Mouse (Mus musculus) CH12.LX (cell line): Measurements from ENCODE around the gene Dusp5. TPM values are rescaled to one million over a fixed set of nuclear protein-coding genes. Genes with fewer than 3 reads are reported as not detected.
"Not testable (repeated sequence)": the region's sequence is repeated elsewhere in the genome, so short reads cannot be mapped to it uniquely, and the experiment has no call there.

ENCODE experiments used
- DNase-seq: peaks from one replicate; pipeline ENCODE4 v3.0.0-alpha.2; 2013; ENCODE audit errors: extremely low read depth
- H3K27ac ChIP-seq: 2 replicates; pipeline ENCODE4 v1.5.1; 2012; ENCODE audit warnings: low read depth, mild to moderate bottlenecking, control low read depth, moderate library complexity; ENCODE audit not compliant: insufficient read depth
- H3K27me3 ChIP-seq: replicated peaks from 2 replicates; pipeline ENCODE3; 2012; ENCODE audit warnings: inconsistent platforms
- H3K36me3 ChIP-seq, 2 experiments: replicated peaks in 1 of 2; 2 replicates each; pipeline versions ENCODE3 to v1.6.1; 2012; ENCODE audit warnings: inconsistent platforms in 1 of 2, low read length in 1 of 2, mild to moderate bottlenecking in 1 of 2, mixed read lengths in 1 of 2, moderate library complexity in 1 of 2; ENCODE audit not compliant: control insufficient read depth in 1 of 2, insufficient read depth in 1 of 2
- H3K4me1 ChIP-seq, 2 experiments: 2 replicates each; pipeline ENCODE4 v1.6.1; 2012; ENCODE audit warnings: inconsistent platforms in 1 of 2, moderate library complexity in 1 of 2; ENCODE audit not compliant: insufficient read depth in 2 of 2, control insufficient read depth in 1 of 2
- H3K4me2 ChIP-seq: 2 replicates; pipeline ENCODE4 v1.6.1; 2012; ENCODE audit warnings: low read depth, mild to moderate bottlenecking, control low read depth; ENCODE audit not compliant: poor library complexity, insufficient read depth, severe bottlenecking
- H3K4me3 ChIP-seq, 3 experiments: fragments of 150-350 bp in 1 of 3; sonication (generic) in 1 of 3; replicated peaks in 1 of 3; 2 replicates each; pipeline versions ENCODE3 to v1.5.1; 2011 to 2012; ENCODE audit warnings: low read depth in 2 of 3, low read length in 2 of 3, mild to moderate bottlenecking in 2 of 3, moderate library complexity in 2 of 3, control low read depth in 1 of 3, improper control_type of control experiment in 1 of 3, inconsistent platforms in 1 of 3, mixed read lengths in 1 of 3; ENCODE audit not compliant: poor library complexity in 1 of 3
- H3K79me2 ChIP-seq: replicated peaks from 2 replicates; pipeline ENCODE4 v1.6.1; 2012; ENCODE audit warnings: mild to moderate bottlenecking, moderate library complexity; ENCODE audit not compliant: control insufficient read depth, poor library complexity, insufficient read depth, severe bottlenecking; ENCODE audit errors: extremely low read depth
- H3K9ac ChIP-seq: 2 replicates; pipeline ENCODE4 v1.6.1; 2012; ENCODE audit warnings: low read depth, mild to moderate bottlenecking, control low read depth, moderate library complexity; ENCODE audit not compliant: insufficient read depth
- H3K9me3 ChIP-seq: replicated peaks from 2 replicates; pipeline ENCODE3; 2012; ENCODE audit warnings: low read length, inconsistent platforms, mixed read lengths
- dilution Hi-C: fragments of 300-500 bp; cut with MboI; formaldehyde crosslinking; loops from 2 replicates; pipeline ENCODE4 v1.14.3; 2020; ENCODE audit warnings: low sequenced_read_pairs; ENCODE audit not compliant: extremely low pct_unique_long_range_greater_than_20kb, extremely low pct_ligation_motif_present
- in situ Hi-C: fragments of 300-500 bp; cut with MboI; formaldehyde crosslinking; loops from 3 replicates; pipeline ENCODE4 v1.14.3; 2019; ENCODE audit warnings: low sequenced_read_pairs, low pct_ligation_motif_present, low pct_unique_long_range_greater_than_20kb, mixed read lengths
- polyA plus RNA-seq: library from polyadenylated mRNA; unstranded; fragments of >175 nt; gene quantifications from 2 replicates; pipeline ENCODE4 v1.2.1, GENCODE M21; 2012; ENCODE audit warnings: low read depth; ENCODE audit not compliant: insufficient read length
- total RNA-seq, 2 experiments: library from RNA; depleted of rRNA; stranded (reverse); fragments of 300-350 nt in 1 of 2; fragments of >200 nt in 1 of 2; gene quantifications; 2 replicates each; pipeline ENCODE4 v1.2.3; 2012 to 2014

Dusp5 gene
- total and polyA plus RNA-seq, 3 experiments, result 10.6 to 18.2 (median 13.2) TPM

DNA sequence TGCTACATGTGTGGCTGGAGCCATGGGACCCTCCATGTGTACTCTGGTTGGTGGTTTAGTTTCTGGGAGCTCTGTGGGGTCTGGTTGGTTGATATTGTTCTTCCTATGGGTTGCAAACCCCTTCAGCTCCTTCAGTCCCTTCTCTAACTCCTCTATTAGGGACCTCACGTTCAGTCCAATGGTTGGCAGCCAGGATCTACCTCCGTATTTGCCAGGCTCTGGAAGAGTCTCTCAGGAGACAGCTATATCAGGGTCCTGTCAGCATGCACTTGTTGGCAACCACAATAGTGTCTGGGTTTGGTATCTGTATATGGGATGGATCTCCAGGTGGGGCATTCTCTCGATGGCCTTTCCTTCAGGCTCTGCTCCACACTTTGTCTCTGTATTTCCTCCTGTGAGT is 58.8 kb downstream of the Dusp5 start:
- H3K4me2 ChIP-seq, H3K79me2 ChIP-seq, DNase-seq, H3K4me3 ChIP-seq, H3K36me3 ChIP-seq, H3K9ac ChIP-seq, dilution Hi-C loops, H3K27ac ChIP-seq, H3K4me1 ChIP-seq, H3K27me3 ChIP-seq: not testable (repeated sequence)
- H3K9me3 ChIP-seq, result peaks cover 26% of the 10 kb centered on the region
- in situ Hi-C loops, result loop anchor here (10.0 to 25.0 kb wide), 2 partner anchors 193 to 325 kb away; partner anchors contain the start of gene Smndc1

DNA sequence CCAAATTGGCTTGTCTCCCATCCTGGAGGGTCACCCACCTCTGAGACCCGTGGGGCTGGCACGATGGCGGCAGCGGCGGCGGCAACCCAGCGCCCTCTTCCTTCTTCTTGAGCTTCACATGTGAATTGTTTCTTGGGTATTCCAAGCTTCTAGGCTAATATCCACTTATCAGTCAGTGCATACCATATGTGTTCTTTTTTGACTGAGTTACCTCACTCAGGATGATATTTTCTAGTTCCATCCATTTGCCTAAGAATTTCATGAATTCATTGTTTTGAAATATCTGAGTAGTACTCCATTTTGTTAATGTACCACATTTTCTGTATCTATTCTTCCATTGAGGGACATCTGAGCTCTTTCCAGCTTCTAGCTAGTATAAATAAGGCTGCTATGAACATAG is 60.1 kb downstream of the Dusp5 start, which contains the start of gene Nutf2-ps1:
Gene Nutf2-ps1 (minus strand): TSS at position 101 of the 400 bp plus-strand sequence.
- DNase-seq, H3K79me2 ChIP-seq, H3K9ac ChIP-seq, H3K4me2 ChIP-seq, H3K4me3 ChIP-seq, dilution Hi-C loops, H3K27ac ChIP-seq, H3K36me3 ChIP-seq, H3K27me3 ChIP-seq, H3K4me1 ChIP-seq: not testable (repeated sequence)
- H3K9me3 ChIP-seq, result peaks cover 26% of the 10 kb centered on the region
- in situ Hi-C loops, result loop anchor here (10.0 to 25.0 kb wide), 2 partner anchors 194 to 327 kb away; partner anchors contain the start of gene Smndc1

Other genes with a start within 250 kb of the Dusp5 start
- gene Mxi1, start 218.6 kb upstream of the Dusp5 start, total RNA-seq (2012; rRNA removed), result 8.1 and 19.9 TPM in 2 replicates
- gene Mxi1, start 218.6 kb upstream of the Dusp5 start, total RNA-seq (2014; rRNA removed), result 14.5 and 18.9 TPM in 2 replicates
- gene Mxi1, start 218.6 kb upstream of the Dusp5 start, polyA plus RNA-seq, result 10.6 and 10.9 TPM in 2 replicates
- gene Gm10197, start 157.3 kb upstream of the Dusp5 start, total RNA-seq (2012; rRNA removed), result 3.9 TPM in 1 of 2 replicates, not detected in the other
- not detected in 2 replicates for gene Gm10197, start 157.3 kb upstream of the Dusp5 start, total RNA-seq (2014; rRNA removed)
- gene Gm10197, start 157.3 kb upstream of the Dusp5 start, polyA plus RNA-seq, result 11.5 TPM in 1 of 2 replicates, not detected in the other
- 20.5 and 20.9 TPM in 2 replicates for gene Smndc1, start 138.5 kb upstream of the Dusp5 start, total RNA-seq (2012; rRNA removed)
- 41.1 and 41.3 TPM in 2 replicates for gene Smndc1, start 138.5 kb upstream of the Dusp5 start, total RNA-seq (2014; rRNA removed)
- 96.6 and 104 TPM in 2 replicates for gene Smndc1, start 138.5 kb upstream of the Dusp5 start, polyA plus RNA-seq
- gene Nutf2-ps1, start 60.0 kb downstream of the Dusp5 start, total RNA-seq (2012; rRNA removed), result 50.8 and 51.3 TPM in 2 replicates
- 195 and 220 TPM in 2 replicates for gene Nutf2-ps1, start 60.0 kb downstream of the Dusp5 start, total RNA-seq (2014; rRNA removed)
- 366 and 509 TPM in 2 replicates for gene Nutf2-ps1, start 60.0 kb downstream of the Dusp5 start, polyA plus RNA-seq
- 45.7 and 54.0 TPM in 2 replicates for gene Smc3, start 71.3 kb downstream of the Dusp5 start, total RNA-seq (2012; rRNA removed)
- 56.0 and 62.1 TPM in 2 replicates for gene Smc3, start 71.3 kb downstream of the Dusp5 start, total RNA-seq (2014; rRNA removed)
- gene Smc3, start 71.3 kb downstream of the Dusp5 start, polyA plus RNA-seq, result 75.2 and 76.3 TPM in 2 replicates
- gene Rbm20, start 148.2 kb downstream of the Dusp5 start, total RNA-seq (2012; rRNA removed), result 0.08 and 0.13 TPM in 2 replicates
- gene Rbm20, start 148.2 kb downstream of the Dusp5 start, total RNA-seq (2014; rRNA removed), result 0.04 and 0.05 TPM in 2 replicates
- 0.49 and 0.56 TPM in 2 replicates for gene Rbm20, start 148.2 kb downstream of the Dusp5 start, polyA plus RNA-seq